Mouse (Mus musculus) ES-Bruce4 (cell line): ENCODE results near the gene Syf2.

Experiments
- CTCF ChIP-seq: IDR thresholded peaks from one replicate; pipeline ENCODE4 v1.8.1; 2011; ENCODE audit warnings: low read depth, low read length
- EP300 ChIP-seq: IDR thresholded peaks from 2 replicates; pipeline ENCODE4 v1.6.1; 2011; ENCODE audit warnings: low read depth, low read length; ENCODE audit not compliant: insufficient read depth
- POLR2A ChIP-seq: IDR thresholded peaks from one replicate; pipeline ENCODE4 v1.8.1; 2011; ENCODE audit warnings: low read length; ENCODE audit not compliant: insufficient read depth

DNA sequence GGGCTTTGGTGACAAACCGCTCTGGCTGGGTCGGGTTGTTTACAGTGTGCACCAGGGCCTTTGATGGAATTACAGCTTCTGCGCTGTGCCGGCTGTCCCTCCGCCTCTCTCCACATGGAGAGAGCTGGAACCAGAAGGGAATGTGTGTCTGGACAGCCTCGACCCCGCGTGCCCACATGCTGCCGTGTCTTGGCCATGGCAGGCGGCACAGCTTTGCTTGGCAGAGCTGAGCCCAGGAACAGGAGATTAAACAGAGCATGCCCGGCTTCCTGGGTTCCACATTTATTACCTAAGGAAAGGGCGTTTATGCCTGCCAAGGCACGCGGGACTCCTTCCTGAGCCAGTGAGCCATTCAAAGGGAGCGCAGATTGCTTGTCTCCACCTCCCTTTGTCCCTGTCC, 23.8 kb downstream of the Syf2 start:
- TF ChIP-seq POLR2A (no peak), CTCF (no peak), EP300 (no peak)
